Mouse (Mus musculus) cortical plate, adult 2 months (tissue): ENCODE measurements at regions not wholly inside any gene's neighbourhood (a gene's known extent, or its start where the extent isn't known, plus 50 kb on each side); places are given as distances from the start of the nearest gene placed in this dataset.

ENCODE experiments used
- H3K27ac ChIP-seq: fragments of 200-500 bp; 2 replicates; pipeline ENCODE4 v1.5.1; 2012; ENCODE audit warnings: low read length, control low read depth, inconsistent platforms; ENCODE audit not compliant: insufficient read depth
- H3K4me1 ChIP-seq: fragments of 200-500 bp; 2 replicates; pipeline ENCODE4 v1.6.1; 2011; ENCODE audit warnings: low read length; ENCODE audit not compliant: control insufficient read depth, insufficient read depth
- H3K4me3 ChIP-seq: fragments of 200-500 bp; 2 replicates; pipeline ENCODE4 v1.5.1; 2011; ENCODE audit warnings: mild to moderate bottlenecking, low read length, control low read depth; ENCODE audit not compliant: insufficient read depth
- CTCF ChIP-seq: fragments of 200-500 bp; IDR thresholded peaks from 2 replicates; pipeline ENCODE4 v1.5.1; 2011; ENCODE audit warnings: mild to moderate bottlenecking, control low read depth, low read length; ENCODE audit not compliant: insufficient read depth; ENCODE audit errors: extremely low read depth
- POLR2A ChIP-seq: fragments of 200-500 bp; IDR thresholded peaks from 2 replicates; pipeline ENCODE4 v1.6.1; 2011; ENCODE audit warnings: mild to moderate bottlenecking, low read length, control low read depth; ENCODE audit not compliant: insufficient read depth; ENCODE audit errors: extremely low read depth

DNA sequence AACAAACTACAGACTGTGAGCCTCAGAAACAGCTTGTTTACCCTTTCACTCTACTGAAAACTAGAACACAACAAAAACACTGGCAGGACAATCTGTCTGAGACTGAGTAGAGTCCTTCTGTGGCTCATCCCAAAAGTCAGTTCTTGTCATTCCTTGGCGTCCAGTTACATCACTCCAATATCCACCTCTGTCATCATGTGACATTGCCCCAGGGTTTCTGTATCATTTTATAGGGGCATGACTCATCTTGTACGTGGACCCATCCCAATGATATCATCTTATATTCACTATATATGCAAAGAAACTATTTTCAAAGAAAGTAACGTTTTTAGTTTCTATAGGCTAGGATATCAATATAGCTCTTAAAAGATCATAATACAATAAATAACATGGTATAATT is 152.3 kb downstream of the Dkk2 start:
- Histone ChIP-seq H3K4me3 (no peak overlapping the region), H3K4me1 (no peaks in the 10 kb centered on the region), H3K27ac (no peak overlapping the region)
- TF ChIP-seq CTCF = no peak
- no peak for TF ChIP-seq POLR2A

DNA sequence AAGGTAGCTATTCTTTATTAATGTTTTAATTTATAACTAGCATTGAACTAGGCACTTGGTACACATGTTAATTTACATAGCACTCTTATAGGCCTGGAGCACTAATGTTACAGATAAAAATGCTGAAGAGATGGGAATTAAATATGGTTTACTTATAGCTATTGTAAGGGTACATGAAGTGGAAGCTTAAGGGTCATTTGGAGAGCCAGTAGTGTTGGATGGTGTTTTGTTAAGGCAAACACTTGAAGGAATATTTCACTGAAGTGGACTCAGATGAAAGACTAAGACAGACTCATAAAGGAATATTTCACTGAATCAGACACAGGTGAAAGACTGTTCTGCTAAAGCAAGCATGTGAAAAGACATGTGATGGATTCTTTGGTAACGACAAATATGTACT is 172.7 kb downstream of the Dkk2 start:
- Histone ChIP-seq H3K4me1 (no peaks in the 10 kb centered on the region), H3K27ac (no peak overlapping the region), H3K4me3 (no peak overlapping the region)
- TF ChIP-seq CTCF (no peak), POLR2A (no peak)

DNA sequence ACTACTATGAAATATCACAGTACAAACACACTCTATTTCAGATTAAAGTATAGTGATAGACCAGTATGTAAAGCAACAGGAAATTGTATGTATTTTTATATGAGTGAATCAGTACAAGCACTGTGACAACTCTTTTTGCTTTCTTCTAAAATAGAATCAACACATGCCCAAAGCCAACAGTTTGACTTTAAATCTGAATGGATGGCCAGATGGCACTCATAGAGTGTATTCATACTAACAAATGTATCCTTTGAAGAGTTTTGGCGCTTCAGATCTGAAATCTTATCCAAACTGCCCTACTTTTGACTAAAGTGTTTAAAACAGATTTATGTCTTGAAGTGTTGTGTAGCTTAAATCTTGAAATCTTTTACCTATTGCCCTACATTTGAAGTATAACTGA is 184.5 kb downstream of the Dkk2 start:
- H3K4me1 ChIP-seq = no peaks in the 10 kb centered on the region
- no peak overlapping the region for H3K27ac ChIP-seq
- no peak for TF ChIP-seq CTCF
- TF ChIP-seq POLR2A = no peak
- H3K4me3 ChIP-seq = no peak overlapping the region

DNA sequence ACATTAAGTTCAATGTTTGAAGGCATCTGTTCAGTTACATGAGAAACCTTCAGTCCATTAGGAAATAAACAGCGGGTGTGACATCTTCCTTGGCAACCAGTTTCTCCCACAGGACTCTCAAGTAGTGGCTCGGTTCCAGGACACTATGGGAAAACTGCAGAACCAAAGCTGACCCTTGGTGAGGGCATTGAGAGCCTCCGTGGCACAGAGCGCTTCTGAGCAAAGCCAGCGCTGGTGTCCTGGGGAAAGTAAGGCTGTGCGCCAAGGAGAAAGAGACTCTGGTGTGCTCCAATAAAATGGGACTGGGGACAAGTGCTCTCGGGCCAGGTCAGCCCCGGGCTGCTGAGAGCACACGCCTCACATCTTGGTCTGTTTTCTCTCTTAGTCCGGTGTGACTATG is 189.7 kb downstream of the Dkk2 start:
- no peak overlapping the region for H3K4me3 ChIP-seq
- no peak overlapping the region for H3K27ac ChIP-seq
- TF ChIP-seq POLR2A (no peak), CTCF (no peak)
- H3K4me1 ChIP-seq = no peaks in the 10 kb centered on the region

DNA sequence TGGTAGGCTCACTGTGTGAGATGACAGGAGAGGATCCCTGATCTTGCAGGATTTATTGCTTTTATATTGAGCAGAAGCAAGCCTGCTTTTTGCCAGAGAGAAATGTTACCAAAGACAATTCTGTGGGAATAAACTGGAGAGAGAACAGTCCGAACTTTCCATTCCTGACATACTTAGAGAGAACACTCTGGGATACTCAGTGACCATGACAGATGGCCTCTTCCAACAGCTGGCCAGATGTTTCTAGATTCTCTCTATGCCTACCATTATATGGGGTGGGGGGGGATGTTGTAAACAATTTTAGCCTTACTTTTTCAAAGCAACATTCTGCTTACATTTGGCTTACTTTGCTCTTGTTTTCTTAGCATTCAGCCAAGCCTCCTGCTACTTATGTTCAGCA is 192.7 kb downstream of the Dkk2 start:
- TF ChIP-seq CTCF = no peak
- no peak for TF ChIP-seq POLR2A
- H3K4me1 ChIP-seq = no peaks in the 10 kb centered on the region
- no peak overlapping the region for H3K27ac ChIP-seq
- H3K4me3 ChIP-seq = no peak overlapping the region

DNA sequence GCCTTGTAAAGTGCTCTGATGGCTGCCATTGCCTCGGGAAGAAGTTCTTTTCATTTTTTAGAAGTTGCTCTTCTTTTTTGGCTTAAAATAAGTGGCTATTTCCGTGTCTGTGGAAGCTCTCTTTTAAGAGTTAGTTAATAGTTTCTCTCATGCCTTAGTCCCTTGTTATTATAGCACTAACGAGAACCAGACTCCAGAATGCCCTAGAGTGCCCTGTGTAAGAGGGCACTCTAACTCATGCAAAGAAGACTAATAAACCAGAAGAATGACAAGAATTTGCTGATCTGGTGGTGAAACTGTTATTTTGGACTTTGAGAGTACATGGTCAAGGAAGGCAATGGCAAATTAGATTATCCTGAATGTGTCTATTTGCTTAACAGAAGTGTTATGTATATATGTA is 202.6 kb downstream of the Dkk2 start:
- Histone ChIP-seq H3K27ac (no peak overlapping the region), H3K4me1 (no peaks in the 10 kb centered on the region), H3K4me3 (no peak overlapping the region)
- TF ChIP-seq CTCF = no peak
- no peak for TF ChIP-seq POLR2A

DNA sequence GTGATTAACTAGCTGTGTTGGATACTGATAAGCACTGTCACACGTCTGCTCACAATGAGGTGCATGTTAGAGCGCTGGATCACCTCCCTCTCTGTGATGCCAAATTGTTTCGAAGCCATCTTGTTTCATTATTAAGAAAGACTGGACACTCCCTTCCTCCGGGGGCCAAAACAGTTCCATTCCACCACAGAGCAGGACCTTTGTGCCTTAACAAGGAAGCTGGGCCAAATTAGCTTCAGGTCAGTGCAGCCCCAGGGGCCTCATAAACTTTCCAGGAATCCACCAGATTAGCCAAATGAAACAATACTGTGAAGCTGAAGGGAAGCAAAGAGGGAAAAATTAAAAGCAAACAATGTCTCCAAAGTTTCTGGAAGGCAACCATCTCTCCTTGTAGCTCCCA is 241.9 kb downstream of the Dkk2 start:
- no peak overlapping the region for H3K27ac ChIP-seq
- no peaks in the 10 kb centered on the region for H3K4me1 ChIP-seq
- H3K4me3 ChIP-seq = no peak overlapping the region
- TF ChIP-seq POLR2A = no peak
- TF ChIP-seq CTCF = no peak

DNA sequence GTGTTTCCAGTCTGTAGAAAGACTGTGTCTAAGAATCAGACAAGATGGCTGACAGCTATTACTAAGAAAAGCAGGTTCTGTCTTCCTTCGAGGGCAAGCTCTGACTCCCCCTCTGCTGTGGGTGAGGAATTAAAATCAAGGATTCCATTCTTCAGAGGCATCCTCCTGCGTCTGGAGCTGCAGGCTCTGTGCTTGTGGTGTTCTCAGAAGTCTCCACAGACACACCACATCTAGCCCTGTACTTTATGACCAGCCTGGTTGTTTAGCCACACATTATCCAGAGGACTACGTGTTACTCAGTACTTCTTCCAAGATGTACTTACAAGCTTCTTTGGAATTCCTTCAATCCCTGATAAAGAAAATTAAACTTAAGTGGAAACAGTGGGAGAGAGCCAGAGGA is 258.5 kb downstream of the Dkk2 start:
- H3K4me1 ChIP-seq = no peaks in the 10 kb centered on the region
- no peak overlapping the region for H3K4me3 ChIP-seq
- H3K27ac ChIP-seq = no peak overlapping the region
- TF ChIP-seq CTCF = no peak
- no peak for TF ChIP-seq POLR2A

DNA sequence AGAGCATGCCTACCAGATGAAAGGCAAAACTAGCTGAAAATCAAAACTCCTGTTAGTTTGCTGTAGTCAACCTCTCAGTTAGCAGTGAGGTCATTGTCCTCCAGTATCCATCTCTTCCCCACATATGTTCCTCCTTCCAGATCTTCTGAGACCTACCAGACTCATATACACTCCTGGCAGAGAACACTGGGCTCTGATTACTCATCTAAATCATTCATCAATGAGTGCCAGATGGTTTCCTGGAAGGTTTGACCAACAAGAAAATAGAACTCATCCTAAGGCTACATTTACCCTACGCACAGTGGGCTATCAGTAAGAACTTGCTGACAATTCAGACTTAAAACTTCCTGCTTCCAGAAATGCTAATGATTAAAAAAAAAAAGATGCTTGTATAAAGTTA is 260.8 kb downstream of the Dkk2 start:
- Histone ChIP-seq H3K4me1 (no peaks in the 10 kb centered on the region), H3K27ac (no peak overlapping the region), H3K4me3 (no peak overlapping the region)
- no peak for TF ChIP-seq CTCF
- TF ChIP-seq POLR2A = no peak

DNA sequence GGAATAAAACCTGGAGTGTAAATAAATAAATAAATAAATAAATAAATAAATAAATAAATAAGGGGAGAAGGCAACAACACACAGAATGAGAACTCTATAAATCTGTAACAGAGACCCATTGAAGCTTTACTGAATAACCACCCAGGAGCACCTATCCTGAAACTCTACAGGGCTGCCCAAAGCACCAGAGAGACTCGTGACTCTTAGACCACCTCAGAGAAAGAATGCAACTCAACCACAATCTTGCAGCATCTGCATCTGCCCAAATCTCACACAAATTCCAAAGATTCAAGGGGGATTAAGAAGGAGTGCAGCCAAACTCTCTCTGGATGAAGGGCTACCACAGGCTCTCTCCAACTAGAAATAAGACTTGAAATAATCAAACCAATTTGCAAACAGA is 264.5 kb downstream of the Dkk2 start:
- Histone ChIP-seq H3K27ac (no peak overlapping the region), H3K4me1 (no peaks in the 10 kb centered on the region), H3K4me3 (no peak overlapping the region)
- TF ChIP-seq CTCF (no peak), POLR2A (no peak)

DNA sequence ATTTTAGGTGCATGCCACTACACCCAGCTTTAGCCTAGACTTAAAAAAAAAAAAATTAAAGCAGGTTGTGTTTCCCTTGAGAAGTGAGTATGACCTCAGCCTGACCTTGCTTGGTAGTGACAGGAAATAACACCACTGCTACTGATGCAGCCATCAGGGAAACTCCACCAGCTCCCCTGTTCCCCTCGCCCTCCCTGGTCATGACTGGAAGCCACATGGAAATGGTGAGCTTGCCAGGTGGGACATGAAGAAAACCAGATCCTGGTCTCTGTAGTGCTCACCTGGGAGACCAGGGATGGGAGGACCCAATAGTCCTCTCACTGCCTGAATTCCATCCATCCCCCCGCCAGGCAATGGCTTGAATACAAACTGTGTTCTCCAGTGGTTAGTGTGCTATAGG is 268.1 kb downstream of the Dkk2 start:
- H3K4me3 ChIP-seq = no peak overlapping the region
- no peaks in the 10 kb centered on the region for H3K4me1 ChIP-seq
- H3K27ac ChIP-seq = no peak overlapping the region
- TF ChIP-seq CTCF = no peak
- TF ChIP-seq POLR2A = no peak
